Mouse (Mus musculus) heart, postnatal 0 days (tissue): ENCODE results near the gene Pparg.

ENCODE experiments used
- CTCF ChIP-seq: IDR thresholded peaks from 2 replicates; pipeline ENCODE4 v1.5.1; 2016; ENCODE audit warnings: antibody characterized with exemption, control low read depth, low read depth
- EP300 ChIP-seq: IDR thresholded peaks from 2 replicates; pipeline ENCODE4 v1.6.1; 2016; ENCODE audit warnings: antibody characterized with exemption, low read depth

GRCm38 (mm10) chr6:115374871-115375852 lies 14.4 kb downstream of the Pparg start:
- TF ChIP-seq CTCF (no peak), EP300 (no peak)
